Mouse (Mus musculus) bone marrow, adult 2 months (tissue): ENCODE results near the gene Catsper1. TPM values are rescaled to one million over a fixed set of nuclear protein-coding genes. Genes with fewer than 3 reads are reported as not detected.

ENCODE experiments used
- H3K27ac ChIP-seq: fragments of 200-500 bp; 2 replicates; pipeline ENCODE4 v1.5.1; 2012; ENCODE audit warnings: low read depth, mild to moderate bottlenecking, control low read depth, inconsistent platforms, low read length; ENCODE audit not compliant: control insufficient read depth, poor library complexity, insufficient read depth
- H3K4me1 ChIP-seq: fragments of 200-500 bp; 2 replicates; pipeline ENCODE4 v1.6.1; 2011; ENCODE audit warnings: low read length; ENCODE audit not compliant: control insufficient read depth, insufficient read depth
- H3K4me3 ChIP-seq: fragments of 200-500 bp; replicated peaks from 2 replicates; pipeline ENCODE3; 2011; ENCODE audit warnings: mild to moderate bottlenecking, low read depth, low read length, control low read depth; ENCODE audit not compliant: control insufficient read depth
- CTCF ChIP-seq: fragments of 200-500 bp; IDR thresholded peaks from 2 replicates; pipeline ENCODE4 v1.5.1; 2011; ENCODE audit warnings: low read length, control low read depth; ENCODE audit not compliant: control insufficient read depth, insufficient read depth
- POLR2A ChIP-seq: fragments of 200-500 bp; IDR thresholded peaks from 2 replicates; pipeline ENCODE4 v1.6.1; 2011; ENCODE audit warnings: low read depth, mild to moderate bottlenecking, control low read depth, low read length, borderline replicate concordance; ENCODE audit not compliant: control insufficient read depth
- WGBS: fragments of 180-500 bp; shearing (Covaris S2); methylation state at CpG from one replicate; pipeline ENCODE4 v1.1.7; 2018; 5-methylcytosine and 5-hydroxymethylcytosine counted together
- polyA plus RNA-seq: library from polyadenylated mRNA; stranded (reverse); fragments of >200 nt; gene quantifications from 2 replicates; pipeline ENCODE4 v1.2.4, GENCODE M21; 2011; ENCODE audit warnings: low replicate concordance; ENCODE audit not compliant: missing spikeins, insufficient read depth, insufficient read length

Gene Catsper1
- polyA plus RNA-seq, 1 experiment = not detected

GRCm38 (mm10) chr19:5306968-5307734 is 28.4 kb upstream of the Catsper1 start:
- Histone ChIP-seq H3K4me3 (no peak overlapping the region), H3K4me1 (no peaks in the 10 kb centered on the region), H3K27ac (no peak overlapping the region)
- WGBS = 59% methylated on average over 98 of the region's 98 CpGs
- TF ChIP-seq POLR2A (no peak), CTCF (no peak)

GRCm38 (mm10) chr19:5309025-5309424 is 26.5 kb upstream of the Catsper1 start:
- Histone ChIP-seq H3K27ac (no peak overlapping the region), H3K4me1 (peaks cover 2% of the 10 kb centered on the region; the same call in 1 of the 2 replicates), H3K4me3 (no peak overlapping the region)
- 74% methylated on average over 7 of the region's 7 CpGs for WGBS
- TF ChIP-seq POLR2A (no peak), CTCF (no peak)

- no peak overlapping the region for H3K27ac ChIP-seq
- WGBS = 46% methylated on average over 8 of the region's 8 CpGs
- TF ChIP-seq POLR2A (no peak), CTCF (no peak)
These were observed 22.4 kb upstream of the Catsper1 start for GRCm38 (mm10) chr19:5313189-5313588.

GRCm38 (mm10) chr19:5323801-5324200 is 11.7 kb upstream of the Catsper1 start:
- Histone ChIP-seq H3K27ac (no peak overlapping the region), H3K4me3 (no peak overlapping the region), H3K4me1 (peaks cover 1% of the 10 kb centered on the region; the same call in 1 of the 2 replicates)
- no peak for TF ChIP-seq CTCF
- TF ChIP-seq POLR2A = no peak
- WGBS = 39% methylated on average over 17 of the region's 17 CpGs

More at GRCm38 (mm10) chr19:5313189-5313588, 22.4 kb upstream of the Catsper1 start:
- peaks cover 2% of the 10 kb centered on the region; the same call in 1 of the 2 replicates for H3K4me1 ChIP-seq
- no peak overlapping the region for H3K4me3 ChIP-seq

GRCm38 (mm10) chr19:5327970-5328369 is 7.6 kb upstream of the Catsper1 start:
- Histone ChIP-seq H3K27ac (no peak overlapping the region), H3K4me1 (peaks cover 1% of the 10 kb centered on the region; the same call in 1 of the 2 replicates), H3K4me3 (no peak overlapping the region)
- 81% methylated on average over 19 of the region's 19 CpGs for WGBS
- no peak for TF ChIP-seq POLR2A
- no peak for TF ChIP-seq CTCF

GRCm38 (mm10) chr19:5334741-5335140 is 800 bp upstream of the Catsper1 start:
- H3K27ac ChIP-seq = no peak overlapping the region
- no peaks in the 10 kb centered on the region for H3K4me1 ChIP-seq
- WGBS = 82% methylated on average over 5 of the region's 5 CpGs
- TF ChIP-seq POLR2A (no peak), CTCF (no peak)
- H3K4me3 ChIP-seq = no peak overlapping the region

GRCm38 (mm10) chr19:5337975-5338374 is 2.4 kb downstream of the Catsper1 start:
- 11% methylated on average over 5 of the region's 5 CpGs for WGBS
- no peaks in the 10 kb centered on the region for H3K4me1 ChIP-seq
- TF ChIP-seq POLR2A (no peak), CTCF (peak; percentile 74)
- H3K4me3 ChIP-seq = no peak overlapping the region
- no peak overlapping the region for H3K27ac ChIP-seq

GRCm38 (mm10) chr19:5341360-5341759 is 5.8 kb downstream of the Catsper1 start:
- WGBS = 82% methylated on average over 7 of the region's 7 CpGs
- Histone ChIP-seq H3K4me1 (no peaks in the 10 kb centered on the region), H3K27ac (no peak overlapping the region), H3K4me3 (no peak overlapping the region)
- no peak for TF ChIP-seq POLR2A
- no peak for TF ChIP-seq CTCF
